Mouse (Mus musculus) ES-E14 (cell line): ENCODE measurements at regions not wholly inside any gene's neighbourhood (a gene's known extent, or its start where the extent isn't known, plus 50 kb on each side); places are given as distances from the start of the nearest gene placed in this dataset.

Experiments used
- DNase-seq: peaks from one replicate; pipeline ENCODE4 v3.0.0-alpha.2; 2013; ENCODE audit warnings: low read depth, low spot score
- H3K27ac ChIP-seq: 2 replicates; pipeline ENCODE4 v1.5.1; 2012; ENCODE audit warnings: low read depth, mild to moderate bottlenecking, low read length, moderate library complexity, mixed read lengths; ENCODE audit not compliant: poor library complexity, insufficient read depth, severe bottlenecking
- H3K36me3 ChIP-seq: 2 replicates; pipeline ENCODE4 v1.6.1; 2012; ENCODE audit warnings: mild to moderate bottlenecking, low read length, moderate library complexity, mixed read lengths; ENCODE audit not compliant: control insufficient read depth, poor library complexity, insufficient read depth, severe bottlenecking
- H3K4me1 ChIP-seq, 2 experiments: fragments of 150-350 bp in 1 of 2; sonication (generic) in 1 of 2; 2 replicates each; pipeline ENCODE4 v1.6.1; 2012; ENCODE audit warnings: low read length in 2 of 2, mild to moderate bottlenecking in 1 of 2, mixed read lengths in 1 of 2; ENCODE audit not compliant: control insufficient read depth in 2 of 2, insufficient read depth in 2 of 2, poor library complexity in 1 of 2
- H3K4me3 ChIP-seq, 2 experiments: fragments of 150-350 bp in 1 of 2; sonication (generic) in 1 of 2; 2 replicates each; pipeline ENCODE4 v1.5.1; 2012; ENCODE audit warnings: low read length in 2 of 2, low read depth in 1 of 2, mild to moderate bottlenecking in 1 of 2, mixed read lengths in 1 of 2; ENCODE audit not compliant: insufficient read depth in 1 of 2, poor library complexity in 1 of 2, severe bottlenecking in 1 of 2
- H3K9ac ChIP-seq: 2 replicates; pipeline ENCODE4 v1.6.1; 2012; ENCODE audit warnings: low read depth, mild to moderate bottlenecking, low read length, mixed read lengths; ENCODE audit not compliant: poor library complexity, insufficient read depth, severe bottlenecking
- H3K9me3 ChIP-seq: fragments of 150-350 bp; sonication (generic); 2 replicates; pipeline ENCODE4 v1.6.1; 2012; ENCODE audit warnings: low read depth, mild to moderate bottlenecking, low read length; ENCODE audit not compliant: control insufficient read depth, insufficient read depth
- CHD2 ChIP-seq: IDR thresholded peaks from 2 replicates; pipeline ENCODE4 v1.6.1; 2014; ENCODE audit warnings: mild to moderate bottlenecking, low read depth, low read length, inconsistent platforms
- HCFC1 ChIP-seq: IDR thresholded peaks from 2 replicates; pipeline ENCODE4 v1.6.1; 2012; ENCODE audit warnings: low read length, inconsistent platforms, borderline replicate concordance; ENCODE audit not compliant: insufficient read depth
- MAFK ChIP-seq: IDR thresholded peaks from 2 replicates; pipeline ENCODE4 v1.6.1; 2014; ENCODE audit warnings: mild to moderate bottlenecking, low read depth, low read length, inconsistent platforms; ENCODE audit not compliant: insufficient read depth
- ZC3H11A ChIP-seq: IDR thresholded peaks from 2 replicates; pipeline ENCODE4 v1.6.1; 2012; ENCODE audit warnings: low read depth, mild to moderate bottlenecking, inconsistent platforms, low read length, borderline replicate concordance
- ZNF384 ChIP-seq: IDR thresholded peaks from 2 replicates; pipeline ENCODE4 v1.6.1; 2012; ENCODE audit warnings: low read depth, low read length, inconsistent platforms
- in situ Hi-C, 2 experiments: fragments of 600-800 bp; cut with MboI; formaldehyde crosslinking; loops; one replicate each; pipeline ENCODE4 v1.15.1; 2025; ENCODE audit warnings: low sequenced_read_pairs in 2 of 2, inconsistent platforms in 1 of 2; ENCODE audit not compliant: unreplicated experiment in 2 of 2

GRCm38 (mm10) chr10:22915785-22916514, 96.0 kb upstream of the Tcf21 start:
- no peaks in the 10 kb centered on the region for H3K9me3 ChIP-seq
- no peak overlapping the region for H3K9ac ChIP-seq
- H3K4me1 ChIP-seq: no peaks in the 10 kb centered on the region
- no peak for TF ChIP-seq ZC3H11A
- DNase-seq: no peak
- no peak overlapping the region for H3K4me3 ChIP-seq
- H3K36me3 ChIP-seq: no peaks in the 10 kb centered on the region
- in situ Hi-C loops: no loop called here
- no peak overlapping the region for H3K27ac ChIP-seq

GRCm38 (mm10) chr10:22913112-22913511, 93.1 kb upstream of the Tcf21 start:
- DNase-seq: no peak
- no peaks in the 10 kb centered on the region for H3K36me3 ChIP-seq
- no peak for TF ChIP-seq CHD2
- TF ChIP-seq ZNF384: no peak
- no peak for TF ChIP-seq MAFK
- no peak for TF ChIP-seq ZC3H11A
- TF ChIP-seq HCFC1: no peak
- H3K4me1 ChIP-seq: no peaks in the 10 kb centered on the region
- H3K9me3 ChIP-seq: no peaks in the 10 kb centered on the region
- no peak overlapping the region for H3K9ac ChIP-seq
- in situ Hi-C loops: no loop called here
- H3K27ac ChIP-seq: no peak overlapping the region
- no peak overlapping the region for H3K4me3 ChIP-seq

DNA sequence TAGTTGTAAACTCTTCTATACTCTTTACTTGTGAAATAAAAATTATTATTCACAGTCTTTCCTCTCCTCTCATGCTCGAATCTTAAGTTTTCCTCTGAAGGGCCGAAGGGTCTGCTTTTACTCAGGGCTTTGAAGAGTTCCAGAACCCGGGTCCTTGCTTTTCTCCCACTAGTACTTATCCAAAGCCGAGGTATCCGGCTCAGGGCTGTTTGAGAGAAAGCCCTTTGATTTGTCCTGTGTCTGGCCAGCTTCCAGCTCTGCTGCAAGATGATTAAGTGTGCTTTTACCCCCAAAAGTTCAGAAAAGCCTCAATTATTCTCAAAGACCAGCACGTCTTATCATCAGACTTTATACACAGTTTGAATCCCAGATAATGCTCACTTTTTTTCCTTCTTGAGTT, 88.7 kb upstream of the Tcf21 start:
- no peaks in the 10 kb centered on the region for H3K36me3 ChIP-seq
- no peak overlapping the region for H3K9ac ChIP-seq
- no peak overlapping the region for H3K27ac ChIP-seq
- DNase-seq: no peak
- no peaks in the 10 kb centered on the region for H3K9me3 ChIP-seq
- in situ Hi-C loops: no loop called here
- no peak for TF ChIP-seq HCFC1
- H3K4me1 ChIP-seq: no peaks in the 10 kb centered on the region
- no peak overlapping the region for H3K4me3 ChIP-seq

DNA sequence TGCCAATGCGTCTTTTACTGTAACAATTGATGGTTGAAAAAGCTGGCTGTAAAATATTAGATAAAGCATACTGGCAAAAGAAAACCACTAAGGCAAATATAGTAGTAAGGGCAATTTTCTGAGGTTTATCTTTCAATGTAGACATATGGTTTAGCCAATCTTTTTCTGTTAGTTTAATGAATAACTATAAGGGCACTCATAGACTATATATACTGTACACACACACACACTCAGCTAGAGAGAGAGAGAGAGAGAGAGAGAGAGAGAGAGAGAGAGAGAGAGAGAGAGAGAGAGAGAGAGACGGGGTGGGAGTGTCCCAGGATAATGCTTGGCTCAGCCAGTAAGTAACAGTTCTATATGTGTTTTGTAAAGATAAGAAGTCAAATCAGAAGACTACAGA, 85.3 kb upstream of the Tcf21 start:
- no peak overlapping the region for H3K27ac ChIP-seq
- in situ Hi-C loops: no loop called here

DNA sequence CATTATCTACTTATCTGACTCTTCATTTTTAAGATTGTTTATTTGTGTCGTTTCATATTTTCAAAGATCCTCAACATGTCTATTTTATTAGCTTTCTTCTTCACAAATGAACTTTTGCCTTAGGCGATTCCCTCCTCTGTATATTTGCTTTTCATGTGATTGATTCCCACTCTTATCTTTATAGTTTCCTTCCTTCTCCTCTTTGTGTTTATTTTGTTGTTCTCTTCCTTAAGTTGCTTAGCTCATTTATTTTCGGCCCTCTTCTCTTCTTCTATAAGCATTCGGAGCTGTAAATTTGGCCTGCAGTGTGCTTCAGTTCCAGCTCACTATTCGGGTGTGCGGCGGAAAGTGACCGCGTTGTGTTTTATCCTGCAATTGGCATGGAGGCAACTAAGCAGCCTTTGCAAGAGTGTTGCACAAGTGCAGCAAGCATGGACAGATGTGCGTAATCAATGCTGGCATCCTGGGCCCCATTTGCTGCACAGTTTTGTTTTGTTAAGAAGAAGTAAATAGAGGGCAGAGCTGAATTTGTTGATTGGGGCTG, 73.5 kb upstream of the Tcf21 start:
- TF ChIP-seq ZNF384: no peak
- TF ChIP-seq CHD2: no peak
- no peak for TF ChIP-seq MAFK
- TF ChIP-seq ZC3H11A: no peak
- no peak for TF ChIP-seq HCFC1
- Histone ChIP-seq H3K9me3 (no peaks in the 10 kb centered on the region), H3K27ac (no peak overlapping the region), H3K36me3 (no peaks in the 10 kb centered on the region), H3K4me1 (no peaks in the 10 kb centered on the region), H3K4me3 (no peak overlapping the region), H3K9ac (no peak overlapping the region)
- no peak for DNase-seq
- in situ Hi-C loops: no loop called here

More for the DNA sequence above, 85.3 kb upstream of the Tcf21 start:
- DNase-seq: no peak
- Histone ChIP-seq H3K9ac (no peak overlapping the region), H3K4me3 (no peak overlapping the region), H3K36me3 (no peaks in the 10 kb centered on the region), H3K9me3 (no peaks in the 10 kb centered on the region), H3K4me1 (no peaks in the 10 kb centered on the region)
- TF ChIP-seq HCFC1: no peak
- TF ChIP-seq ZNF384: no peak
- no peak for TF ChIP-seq ZC3H11A
- TF ChIP-seq CHD2: no peak
- TF ChIP-seq MAFK: no peak
